Mouse (Mus musculus) layer of hippocampus, adult 18-20 months (tissue): ENCODE results near the gene Slc39a3. TPM values are rescaled to one million over a fixed set of nuclear protein-coding genes. Genes with fewer than 3 reads are reported as not detected.
"Not testable (repeated sequence)": the region's sequence is repeated elsewhere in the genome, so short reads cannot be mapped to it uniquely, and the experiment has no call there.

ENCODE experiments used
- DNase-seq, 2 experiments: peaks; one replicate each; pipeline ENCODE4 v3.0.0; 2022; ENCODE audit warnings: low spot score in 2 of 2
- total RNA-seq, 2 experiments: library from RNA; stranded (reverse); gene quantifications; 2 replicates each; pipeline ENCODE4 v1.2.3; 2021

The Slc39a3 gene
- total RNA-seq, 2 experiments from 2014 or later = 62.1 to 64.4 TPM

- DNase-seq = peak; percentile 99 to 100
Observed at GRCm38 (mm10) chr10:81014393-81015384, 22.5 kb downstream of the Slc39a3 start, which contains the start of gene Gng7. Gene Gng7, minus strand, starts transcription at chr10:81014945.

GRCm38 (mm10) chr10:81010851-81011250 lies 26.4 kb downstream of the Slc39a3 start:
- DNase-seq = peak in 1 of 2 experiments; percentile 57

- no peak for DNase-seq
Observed at GRCm38 (mm10) chr10:81007240-81007639, 30.0 kb downstream of the Slc39a3 start.

GRCm38 (mm10) chr10:81006005-81006677 lies 31.1 kb downstream of the Slc39a3 start:
- DNase-seq = no peak

- DNase-seq = peak; percentile 81 to 86
Observed at GRCm38 (mm10) chr10:81001161-81001560, 36.1 kb downstream of the Slc39a3 start.

- DNase-seq = no peak
Observed at GRCm38 (mm10) chr10:81000197-81001062, 36.8 kb downstream of the Slc39a3 start.

- peak; percentile 83 to 94 for DNase-seq
Observed at GRCm38 (mm10) chr10:80999362-81000196, 37.6 kb downstream of the Slc39a3 start.

- DNase-seq = peak in 1 of 2 experiments; percentile 73
Observed at GRCm38 (mm10) chr10:80998778-80999177, 38.4 kb downstream of the Slc39a3 start.

- peak in 1 of 2 experiments; percentile 80 for DNase-seq
Observed at GRCm38 (mm10) chr10:80998021-80998420, 39.2 kb downstream of the Slc39a3 start.

- DNase-seq = no peak
Observed at GRCm38 (mm10) chr10:80997332-80997731, 39.9 kb downstream of the Slc39a3 start.

- DNase-seq = no peak
Observed at GRCm38 (mm10) chr10:80996501-80996900, 40.7 kb downstream of the Slc39a3 start.

- peak; percentile 79 to 92 for DNase-seq
Observed at GRCm38 (mm10) chr10:80995091-80995632, 42.1 kb downstream of the Slc39a3 start.

GRCm38 (mm10) chr10:80994621-80995020 lies 42.6 kb downstream of the Slc39a3 start:
- DNase-seq = no peak

GRCm38 (mm10) chr10:80993276-80993675 lies 44.0 kb downstream of the Slc39a3 start:
- no peak for DNase-seq

GRCm38 (mm10) chr10:80991945-80992344 lies 45.3 kb downstream of the Slc39a3 start:
- DNase-seq = no peak

- no peak for DNase-seq
Observed at GRCm38 (mm10) chr10:80991007-80991406, 46.2 kb downstream of the Slc39a3 start.

- no peak for DNase-seq
Observed at GRCm38 (mm10) chr10:80990406-80990805, 46.8 kb downstream of the Slc39a3 start.

- DNase-seq = not testable (repeated sequence)
Observed at GRCm38 (mm10) chr10:80989854-80990253, 47.4 kb downstream of the Slc39a3 start.

GRCm38 (mm10) chr10:80989446-80989845 lies 47.8 kb downstream of the Slc39a3 start:
- no peak for DNase-seq
